Mouse (Mus musculus): ENCODE measurements at regions not wholly inside any gene's neighbourhood (a gene's known extent, or its start where the extent isn't known, plus 50 kb on each side); places are given as distances from the start of the nearest gene placed in this dataset.

GRCm38 (mm10) chr16:37705209-37705608, 51.0 kb upstream of the Ndufb4 start:
- Histone ChIP-seq H3K4me3 (ENCODE audit: control insufficient read depth in 1 of 2, insufficient read depth in 1 of 2, low read depth in 2 of 2, low read length in 2 of 2) (no peak overlapping the region), H3K27me3 (ENCODE audit: control insufficient read depth in 1 of 2, insufficient read depth in 2 of 2, low read length in 2 of 2) (peaks cover 3% of the 10 kb centered on the region in 2 experiments; a peak in 3 of 4 replicates), H3K79me2 (ENCODE audit: control insufficient read depth, insufficient read depth, low read length, poor library complexity) (no peaks in the 10 kb centered on the region), H3K9ac (ENCODE audit: control insufficient read depth, low read depth, low read length, poor library complexity, severe bottlenecking) (no peak overlapping the region), H3K4me1 (ENCODE audit: control insufficient read depth in 1 of 2, insufficient read depth in 2 of 2, low read length in 2 of 2) (peaks cover 0 to 2% of the 10 kb centered on the region in 2 experiments; a peak in 1 of 4 replicates), H3K9me3 (replicated peaks; ENCODE audit: insufficient read depth, low read length) (no peaks in the 10 kb centered on the region), H3K27ac (ENCODE audit: control insufficient read depth, low read depth, low read length) (no peak overlapping the region), H3K36me3 (ENCODE audit: control insufficient read depth in 1 of 2, insufficient read depth in 2 of 2, low read length in 2 of 2) (no peaks in the 10 kb centered on the region)
- TF ChIP-seq MXI1 (IDR thresholded peaks at IDR 0.05; ENCODE audit: low read depth, low read length) (no peak), ETS1 (IDR thresholded peaks at IDR 0.05; ENCODE audit: low read depth, low read length) (no peak), CTCF (IDR thresholded peaks at IDR 0.05 in 2 of 3, conservative IDR thresholded peaks at IDR 0.05 in 1 of 3; ENCODE audit: control insufficient read depth in 1 of 3, insufficient read depth in 1 of 3, low read depth in 2 of 3, low read length in 3 of 3, poor library complexity in 1 of 3, severe bottlenecking in 1 of 3) (no peak), JUND (IDR thresholded peaks at IDR 0.05; ENCODE audit: low read depth, low read length) (no peak), ZNF384 (IDR thresholded peaks at IDR 0.05; ENCODE audit: low read depth, low read length) (no peak), E2F4 (IDR thresholded peaks at IDR 0.05; ENCODE audit: borderline replicate concordance, low read depth, low read length) (no peak), POLR2A (IDR thresholded peaks at IDR 0.05; ENCODE audit: control insufficient read depth in 1 of 2, insufficient read depth in 1 of 2, low read depth in 1 of 2, low read length in 2 of 2, poor library complexity in 1 of 2) (no peak), BHLHE40 (IDR thresholded peaks at IDR 0.05; ENCODE audit: borderline replicate concordance, low read depth, low read length) (no peak), POLR2AphosphoS2 (IDR thresholded peaks at IDR 0.05; ENCODE audit: low read length) (no peak), TAL1 (IDR thresholded peaks at IDR 0.05; ENCODE audit: low read length) (no peak), SMC3 (IDR thresholded peaks at IDR 0.05; ENCODE audit: low read depth, low read length) (no peak), MYB (IDR thresholded peaks at IDR 0.05; ENCODE audit: low read depth, low read length) (no peak), POLR2AphosphoS5 (IDR thresholded peaks at IDR 0.05; ENCODE audit: borderline replicate concordance, low read depth, low read length) (no peak), KAT2A (conservative IDR thresholded peaks at IDR 0.05; ENCODE audit: low read depth, low read length) (no peak), GATA1 (IDR thresholded peaks at IDR 0.05; ENCODE audit: low read depth, low read length) (no peak), CHD2 (IDR thresholded peaks at IDR 0.05; ENCODE audit: low read length) (no peak)
- no peak for DNase-seq (ENCODE audit: low read depth, low spot score)

DNA sequence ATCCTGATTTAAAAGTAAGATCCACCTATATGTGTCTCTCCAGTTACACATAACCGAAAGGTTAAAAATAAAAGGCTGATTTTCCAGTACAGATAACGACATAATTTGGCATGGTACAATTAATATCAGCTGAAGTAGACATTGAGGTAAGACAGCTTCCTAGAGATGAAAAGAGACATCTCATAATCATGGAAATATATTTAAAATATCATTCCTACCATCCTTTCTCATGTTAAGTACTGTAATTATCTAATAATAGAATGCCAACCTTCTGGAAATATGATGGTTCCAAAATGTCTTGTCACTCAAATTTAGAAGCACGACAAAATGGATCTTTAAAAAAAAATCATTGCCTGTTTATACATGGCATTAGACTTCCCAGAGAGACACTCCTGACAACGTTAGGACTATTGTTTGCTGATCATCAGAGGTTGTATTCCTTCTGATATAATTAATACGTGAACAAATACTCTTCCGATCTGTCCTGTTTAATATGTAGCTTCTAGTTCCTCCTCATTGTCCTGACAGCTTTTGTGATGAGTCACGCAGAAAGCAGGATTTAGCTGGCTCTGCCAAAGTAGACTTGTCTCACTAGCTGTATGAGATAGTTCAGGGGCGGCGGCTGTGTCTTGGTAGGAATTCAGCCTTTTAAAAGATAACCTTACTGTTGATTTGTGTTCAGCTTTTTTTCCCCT, 50.4 kb upstream of the Ndufb4 start:
- Histone ChIP-seq H3K9ac (ENCODE audit: control insufficient read depth, low read depth, low read length, poor library complexity, severe bottlenecking) (no peak overlapping the region), H3K79me2 (ENCODE audit: control insufficient read depth, insufficient read depth, low read length, poor library complexity) (no peaks in the 10 kb centered on the region), H3K4me1 (ENCODE audit: control insufficient read depth in 1 of 2, insufficient read depth in 2 of 2, low read length in 2 of 2) (peaks cover 0 to 2% of the 10 kb centered on the region in 2 experiments; a peak in 1 of 4 replicates), H3K9me3 (replicated peaks; ENCODE audit: insufficient read depth, low read length) (no peaks in the 10 kb centered on the region), H3K36me3 (ENCODE audit: control insufficient read depth in 1 of 2, insufficient read depth in 2 of 2, low read length in 2 of 2) (no peaks in the 10 kb centered on the region), H3K4me3 (ENCODE audit: control insufficient read depth in 1 of 2, insufficient read depth in 1 of 2, low read depth in 2 of 2, low read length in 2 of 2) (no peak overlapping the region), H3K27me3 (ENCODE audit: control insufficient read depth in 1 of 2, insufficient read depth in 2 of 2, low read length in 2 of 2) (peaks cover 3% of the 10 kb centered on the region in 2 experiments; a peak in 3 of 4 replicates), H3K27ac (ENCODE audit: control insufficient read depth, low read depth, low read length) (no peak overlapping the region)
- DNase-seq (ENCODE audit: low read depth, low spot score): peak; percentile 62
- 0 out of 4 replicates have a peak, but pooled peaks of 1 of the 2 experiments have one; percentile 18 for TF ChIP-seq EP300 (IDR thresholded peaks at IDR 0.05; ENCODE audit: low read depth in 1 of 2, low read length in 2 of 2)
- TF ChIP-seq RAD21 (IDR thresholded peaks at IDR 0.05; ENCODE audit: low read depth, low read length): no peak
